Mouse (Mus musculus) kidney, adult 2 months (tissue): ENCODE measurements around the gene Zfp830.
A peak's percentile ranks its signal among the peaks of the same experiment; 100 is the strongest.

Experiments
- CTCF ChIP-seq: fragments of 200-500 bp; conservative IDR thresholded peaks from 2 replicates; pipeline ENCODE4 v1.5.1; 2011; ENCODE audit warnings: low read depth, mild to moderate bottlenecking, control low read depth, low read length, moderate library complexity, mixed read lengths; ENCODE audit not compliant: insufficient read depth, insufficient read length
- POLR2A ChIP-seq: fragments of 200-500 bp; IDR thresholded peaks from one replicate; pipeline ENCODE4 v1.6.1; 2011; ENCODE audit warnings: low read depth, low read length, control low read depth

GRCm38 (mm10) chr11:82726862-82727261 is 37.3 kb upstream of the Zfp830 start:
- no peak for TF ChIP-seq POLR2A
- TF ChIP-seq CTCF: 0 out of 2 replicates have a peak, but pooled peaks have one; percentile 7
